Mouse (Mus musculus) liver, embryonic 11.5 days (tissue): ENCODE results near the gene Gpn3. TPM values are rescaled to one million over a fixed set of nuclear protein-coding genes. Genes with fewer than 3 reads are reported as not detected.

Experiments used
- ATAC-seq: fragments of 200-750 bp; cut with Nextera tagmentation; replicated peaks from 2 replicates; pipeline ENCODE4 v1.8.0; 2017; ENCODE audit warnings: moderate number of reproducible peaks, mild to moderate bottlenecking, moderate TSS enrichment, moderate library complexity; ENCODE audit not compliant: low FRiP score
- DNase-seq: peaks from one replicate; pipeline ENCODE4 v3.0.0-alpha.2; 2017; ENCODE audit warnings: low spot score
- H3K27ac ChIP-seq: fragments of 300-500 bp; sonication (generic); 2 replicates; pipeline ENCODE4 v1.5.1; 2014; ENCODE audit warnings: mild to moderate bottlenecking, low read depth, low read length, control low read depth
- H3K27me3 ChIP-seq: fragments of 300-500 bp; sonication (generic); replicated peaks from 2 replicates; pipeline ENCODE4 v1.6.1; 2014; ENCODE audit warnings: low read length, mixed read lengths; ENCODE audit not compliant: control insufficient read depth, insufficient read depth
- H3K36me3 ChIP-seq: fragments of 300-500 bp; sonication (generic); 2 replicates; pipeline ENCODE4 v1.6.1; 2014; ENCODE audit warnings: mild to moderate bottlenecking, low read length, moderate library complexity, mixed read lengths; ENCODE audit not compliant: control insufficient read depth, insufficient read depth
- H3K4me1 ChIP-seq: fragments of 300-500 bp; sonication (generic); replicated peaks from 2 replicates; pipeline ENCODE4 v1.6.1; 2014; ENCODE audit warnings: low read length, mixed read lengths; ENCODE audit not compliant: control insufficient read depth, insufficient read depth
- H3K4me2 ChIP-seq: fragments of 300-500 bp; sonication (generic); 2 replicates; pipeline ENCODE4 v1.6.1; 2014; ENCODE audit warnings: mild to moderate bottlenecking, control low read depth, moderate library complexity
- H3K4me3 ChIP-seq: fragments of 300-500 bp; sonication (generic); 2 replicates; pipeline ENCODE4 v1.5.1; 2014; ENCODE audit warnings: low read depth, low read length, control low read depth
- H3K9ac ChIP-seq: fragments of 300-500 bp; sonication (generic); 2 replicates; pipeline ENCODE4 v1.6.1; 2014; ENCODE audit warnings: low read depth, low read length, control low read depth
- H3K9me3 ChIP-seq: fragments of 300-500 bp; sonication (generic); 2 replicates; pipeline ENCODE4 v1.6.1; 2016; ENCODE audit warnings: low read length, inconsistent platforms, mixed read lengths; ENCODE audit not compliant: control insufficient read depth
- WGBS: fragments of 180-500 bp; shearing (Covaris S2); extraction: QIAGEN DNeasy Blood & Tissue Kit; methylation state at CpG from one replicate; pipeline ENCODE4 v1.1.7; 2014; 5-methylcytosine and 5-hydroxymethylcytosine counted together
- polyA plus RNA-seq: library from polyadenylated mRNA; unstranded; fragments of >200 nt; fragmentation: Nextera tagmentation; extraction: Ambion mirVana; gene quantifications from 2 replicates; pipeline ENCODE4 v1.2.1, GENCODE M21; 2014

Gpn3 gene
- polyA plus RNA-seq, 1 experiment from 2014 or later, result 112 TPM

GRCm38 (mm10) chr5:122393887-122394286 lies 22.2 kb downstream of the Gpn3 start:
- 0 out of 2 replicates have a peak overlapping the region, but pooled peaks have one; percentile 20 for H3K4me2 ChIP-seq
- H3K36me3 ChIP-seq, result peaks cover 8% of the 10 kb centered on the region; the same call in 1 of the 2 replicates
- WGBS, result 59% methylated on average over 2 of the region's 2 CpGs
- DNase-seq, result peak; percentile 66
- H3K9ac ChIP-seq, result no peak overlapping the region
- H3K27ac ChIP-seq, result no peak overlapping the region
- peaks cover 7% of the 10 kb centered on the region for H3K4me1 ChIP-seq
- ATAC-seq, result no peak
- H3K9me3 ChIP-seq, result no peaks in the 10 kb centered on the region
- no peaks in the 10 kb centered on the region for H3K27me3 ChIP-seq
- no peak overlapping the region for H3K4me3 ChIP-seq

- no peaks in the 10 kb centered on the region for H3K27me3 ChIP-seq
- ATAC-seq (no peak), DNase-seq (no peak)
- H3K27ac ChIP-seq, result 0 out of 2 replicates have a peak overlapping the region, but pooled peaks have one; percentile 11
- H3K9me3 ChIP-seq, result no peaks in the 10 kb centered on the region
- 60% methylated on average over 10 of the region's 10 CpGs for WGBS
- H3K9ac ChIP-seq, result no peak overlapping the region
- H3K4me1 ChIP-seq, result peaks cover 7% of the 10 kb centered on the region
- H3K4me2 ChIP-seq, result 0 out of 2 replicates have a peak overlapping the region, but pooled peaks have one; percentile 4
- H3K36me3 ChIP-seq, result peaks cover 9% of the 10 kb centered on the region; the same call in 1 of the 2 replicates
- H3K4me3 ChIP-seq, result no peak overlapping the region
These were observed 25.1 kb downstream of the Gpn3 start for GRCm38 (mm10) chr5:122396791-122397190.

- H3K4me3 ChIP-seq, result no peak overlapping the region
- 88% methylated on average over 8 of the region's 8 CpGs for WGBS
- H3K9me3 ChIP-seq, result no peaks in the 10 kb centered on the region
- ATAC-seq (no peak), DNase-seq (no peak)
- H3K36me3 ChIP-seq, result peaks cover 14% of the 10 kb centered on the region; the same call in 1 of the 2 replicates
- no peak overlapping the region for H3K27ac ChIP-seq
- peaks cover 5% of the 10 kb centered on the region for H3K4me1 ChIP-seq
- H3K4me2 ChIP-seq, result no peak overlapping the region
- no peak overlapping the region for H3K9ac ChIP-seq
- no peaks in the 10 kb centered on the region for H3K27me3 ChIP-seq
These were observed 25.8 kb downstream of the Gpn3 start for GRCm38 (mm10) chr5:122397495-122397894.

DNA sequence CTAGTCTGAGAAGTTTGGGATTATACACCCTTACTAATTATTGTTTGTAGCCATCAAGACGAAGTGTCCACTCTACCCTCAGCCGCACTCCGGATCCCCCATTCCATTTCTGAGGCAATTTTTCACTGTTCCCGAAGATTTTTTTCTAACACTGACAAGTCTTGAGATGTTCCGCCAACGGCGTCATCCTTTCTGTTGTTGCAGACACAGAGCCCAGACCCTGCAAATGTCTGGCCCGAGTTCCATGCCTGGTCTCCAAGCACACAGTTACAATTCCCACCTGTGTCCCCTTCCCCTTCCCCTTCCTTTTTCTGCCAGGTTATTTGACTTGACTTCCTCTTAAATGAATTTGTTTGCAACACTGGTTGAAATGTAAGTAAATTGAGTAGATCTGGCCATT lies 28.2 kb downstream of the Gpn3 start:
- WGBS, result 91% methylated on average over 8 of the region's 8 CpGs
- H3K9ac ChIP-seq, result no peak overlapping the region
- H3K4me3 ChIP-seq, result no peak overlapping the region
- ATAC-seq (no peak), DNase-seq (no peak)
- no peaks in the 10 kb centered on the region for H3K27me3 ChIP-seq
- no peak overlapping the region for H3K27ac ChIP-seq
- H3K4me2 ChIP-seq, result no peak overlapping the region
- no peaks in the 10 kb centered on the region for H3K9me3 ChIP-seq
- H3K36me3 ChIP-seq, result peaks cover 31% of the 10 kb centered on the region
- no peaks in the 10 kb centered on the region for H3K4me1 ChIP-seq

GRCm38 (mm10) chr5:122400628-122401302 lies 29.1 kb downstream of the Gpn3 start:
- no peak overlapping the region for H3K4me3 ChIP-seq
- no peaks in the 10 kb centered on the region for H3K4me1 ChIP-seq
- H3K9me3 ChIP-seq, result no peaks in the 10 kb centered on the region
- no peak overlapping the region for H3K4me2 ChIP-seq
- no peak overlapping the region for H3K27ac ChIP-seq
- no peak overlapping the region for H3K9ac ChIP-seq
- DNase-seq (no peak), ATAC-seq (no peak)
- 83% methylated on average over 18 of the region's 18 CpGs for WGBS
- H3K36me3 ChIP-seq, result peaks cover 37% of the 10 kb centered on the region
- H3K27me3 ChIP-seq, result no peaks in the 10 kb centered on the region

DNA sequence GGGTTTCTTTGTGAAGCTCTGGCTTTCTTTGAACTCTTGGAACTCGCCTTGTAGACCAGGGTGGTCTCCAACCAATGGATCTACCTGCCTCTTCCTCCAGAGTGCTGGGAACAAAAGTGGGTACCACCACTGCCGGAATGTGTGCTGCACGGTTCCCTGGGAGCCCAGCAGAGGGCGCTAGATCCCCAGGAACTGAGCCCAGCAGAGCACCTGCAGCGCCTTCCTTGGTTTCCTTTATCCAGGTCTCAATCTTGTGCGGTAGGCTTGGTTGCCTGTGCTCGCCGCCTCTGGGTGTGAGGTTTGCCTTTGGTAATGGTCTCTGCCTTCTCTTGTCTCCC lies 29.6 kb downstream of the Gpn3 start:
- ATAC-seq (no peak), DNase-seq (no peak)
- WGBS, result 42% methylated on average over 8 of the region's 8 CpGs
- Histone ChIP-seq H3K9me3 (no peaks in the 10 kb centered on the region), H3K27me3 (no peaks in the 10 kb centered on the region), H3K27ac (no peak overlapping the region), H3K4me1 (no peaks in the 10 kb centered on the region), H3K4me3 (no peak overlapping the region), H3K4me2 (no peak overlapping the region), H3K9ac (no peak overlapping the region), H3K36me3 (peaks cover 38% of the 10 kb centered on the region)

DNA sequence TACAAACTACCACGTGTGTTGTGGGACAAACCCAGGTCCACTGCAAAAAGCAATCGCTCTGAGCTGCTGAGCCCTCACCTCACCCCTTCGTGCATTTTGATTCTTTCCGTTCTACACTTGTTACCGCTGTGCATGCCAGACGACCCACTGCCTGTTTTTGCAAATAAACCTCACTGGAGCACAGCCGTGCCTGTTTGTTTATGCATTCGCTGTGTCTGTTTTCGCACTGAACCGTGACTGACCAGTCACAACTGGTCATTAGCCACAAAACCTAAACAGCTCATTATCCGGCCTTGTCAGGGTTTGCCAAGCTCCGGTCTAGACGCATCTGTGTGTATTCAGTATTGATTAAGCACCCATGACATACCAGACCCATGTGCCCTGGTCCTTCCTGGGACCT lies 30.5 kb downstream of the Gpn3 start:
- Histone ChIP-seq H3K27ac (no peak overlapping the region), H3K9ac (no peak overlapping the region), H3K36me3 (peaks cover 38% of the 10 kb centered on the region), H3K4me3 (no peak overlapping the region), H3K9me3 (no peaks in the 10 kb centered on the region), H3K27me3 (no peaks in the 10 kb centered on the region), H3K4me1 (no peaks in the 10 kb centered on the region), H3K4me2 (no peak overlapping the region)
- DNase-seq (no peak), ATAC-seq (no peak)
- 88% methylated on average over 13 of the region's 13 CpGs for WGBS

- Histone ChIP-seq H3K4me2 (no peak overlapping the region), H3K36me3 (peaks cover 38% of the 10 kb centered on the region), H3K9ac (no peak overlapping the region), H3K9me3 (no peaks in the 10 kb centered on the region), H3K27me3 (no peaks in the 10 kb centered on the region), H3K4me1 (no peaks in the 10 kb centered on the region), H3K4me3 (no peak overlapping the region), H3K27ac (no peak overlapping the region)
- ATAC-seq, result no peak
- WGBS, result 87% methylated on average over 5 of the region's 5 CpGs
- DNase-seq, result no peak
These were observed 31.1 kb downstream of the Gpn3 start for GRCm38 (mm10) chr5:122402772-122403171.

GRCm38 (mm10) chr5:122403362-122403761 lies 31.7 kb downstream of the Gpn3 start:
- DNase-seq (no peak), ATAC-seq (no peak)
- Histone ChIP-seq H3K27ac (no peak overlapping the region), H3K9ac (no peak overlapping the region), H3K4me2 (no peak overlapping the region), H3K36me3 (peaks cover 38% of the 10 kb centered on the region), H3K27me3 (no peaks in the 10 kb centered on the region), H3K9me3 (no peaks in the 10 kb centered on the region), H3K4me1 (no peaks in the 10 kb centered on the region), H3K4me3 (no peak overlapping the region)
- WGBS, result 90% methylated on average over 12 of the region's 12 CpGs
